Comparison of ENCODE assay signal across 11 mouse cellular contexts in genomic region chr3:133271887-133272286, GRCm38 (mm10). TPM values are rescaled to one million over a fixed set of nuclear protein-coding genes. Genes with fewer than 3 reads are reported as not detected.
DNase-seq lines count a peak whose midpoint lies in the region; ATAC-seq lines count a peak whose summit lies in the region.
"Had no signal": no experiment of that assay in that cellular context is flagged by ENCODE, and none has a peak within 500 bp of the region (broad histone marks: within the 10 kb centered on the region; RNA-seq: fewer than 3 reads in every experiment).

No protein-coding gene starts in this region.

- H3K27me3 ChIP-seq in splenic B cell, adult 2 months (ENCODE audit: control insufficient read depth, insufficient read depth, low read length, poor library complexity, severe bottlenecking), result no peaks in the 10 kb centered on the region
- H3K27me3 ChIP-seq: limb, embryonic 15.5 days had no signal

- DNase-seq in CD4-positive, CD25-positive, alpha-beta regulatory T cell, adult 2 months (ENCODE audit: low read depth, low spot score), result peak; percentile 63
- peak; percentile 77 for DNase-seq in 416B (ENCODE audit: low read depth)
- DNase-seq in brain, adult 2 months (ENCODE audit: low read depth, low spot score), result peak; percentile 78
- DNase-seq in frontal cortex, adult 2 months (ENCODE audit: extremely low spot score in 1 of 2, low spot score in 1 of 2), result peak; percentile 53 to 96
- peak; percentile 69 to 92 for DNase-seq in layer of hippocampus, adult 18-20 months (ENCODE audit: low spot score in 2 of 2)
- DNase-seq in lung, postnatal 14 days, result peak; percentile 92
- DNase-seq in splenic B cell, adult 2 months (ENCODE audit: low read depth, low spot score), result peak; percentile 56

- no peak for ATAC-seq in CD4-positive, CD25-positive, alpha-beta regulatory T cell, adult 4 months

- H3K36me3 ChIP-seq in splenic B cell, adult 2 months (ENCODE audit: control insufficient read depth, insufficient read depth, low read length, poor library complexity, severe bottlenecking), result no peaks in the 10 kb centered on the region
- H3K36me3 ChIP-seq: limb, embryonic 15.5 days had no signal

RNA-seq across cellular contexts. Expression of gene Arhgef38, which starts 37.1 kb away (rescaled TPM):
- polyA plus RNA-seq in CD4-positive, CD25-positive, alpha-beta regulatory T cell, adult 4 months (2017; shearing (Covaris generic)), result not detected
- 0.13 TPM in 1 of 2 replicates, not detected in the other for polyA plus RNA-seq in frontal cortex, adult 2 months (2012; rRNA removed)
- not detected for total RNA-seq in layer of hippocampus, adult 18-20 months (2021)
- polyA plus RNA-seq: C2C12; limb, embryonic 15.5 days; testis, adult 2 months had no signal

RNA-seq across cellular contexts. Expression of gene Ppa2, which starts 38.0 kb away (rescaled TPM):
- 10 to 100 TPM; 14.8 to 25.9 TPM for polyA plus RNA-seq in CD4-positive, CD25-positive, alpha-beta regulatory T cell, adult 4 months (2017; shearing (Covaris generic))
- polyA plus RNA-seq in frontal cortex, adult 2 months (2012; rRNA removed), result 63.3 and 65.8 TPM in 2 replicates
- total RNA-seq in layer of hippocampus, adult 18-20 months (2021), result 10 to 100 TPM; 45.8 to 55.9 TPM
